Mouse (Mus musculus): ENCODE measurements around the gene Fam205a1.
A peak's percentile ranks its signal among the peaks of the same experiment; 100 is the strongest.
"Not testable (repeated sequence)": the region's sequence is repeated elsewhere in the genome, so short reads cannot be mapped to it uniquely, and the experiment has no call there.

Fam205a1 gene

GRCm38 (mm10) chr4:42853788-42854187, at the start of gene Fam205a1:
Gene Fam205a1, minus strand, starts transcription at chr4:42853888.
- DNase-seq: not testable (repeated sequence)

- no peak for DNase-seq
These were observed 49.0 kb upstream of the Fam205a1 start for GRCm38 (mm10) chr4:42902730-42903129.

GRCm38 (mm10) chr4:42902174-42902573, 48.5 kb upstream of the Fam205a1 start:
- peak in 1 of 2 experiments; percentile 4 for DNase-seq

- DNase-seq: no peak
These were observed 47.2 kb upstream of the Fam205a1 start for GRCm38 (mm10) chr4:42900878-42901277.

- no peak for DNase-seq
These were observed 45.2 kb upstream of the Fam205a1 start for GRCm38 (mm10) chr4:42898914-42899313.

- DNase-seq: no peak
These were observed 41.4 kb upstream of the Fam205a1 start for GRCm38 (mm10) chr4:42895118-42895517.

GRCm38 (mm10) chr4:42891176-42891575, 37.5 kb upstream of the Fam205a1 start:
- no peak for DNase-seq

- no peak for DNase-seq
These were observed 35.1 kb upstream of the Fam205a1 start for GRCm38 (mm10) chr4:42888806-42889205.

GRCm38 (mm10) chr4:42886926-42887325, 33.2 kb upstream of the Fam205a1 start:
- no peak for DNase-seq

- no peak for DNase-seq
These were observed 26.9 kb upstream of the Fam205a1 start for GRCm38 (mm10) chr4:42880677-42880948.

GRCm38 (mm10) chr4:42879829-42880676, 26.4 kb upstream of the Fam205a1 start:
- no peak for DNase-seq

GRCm38 (mm10) chr4:42877657-42878056, 24.0 kb upstream of the Fam205a1 start:
- DNase-seq: no peak

GRCm38 (mm10) chr4:42876586-42877291, 23.1 kb upstream of the Fam205a1 start:
- DNase-seq: peak; percentile 28 to 41

GRCm38 (mm10) chr4:42874134-42874533, 20.4 kb upstream of the Fam205a1 start, which contains the start of gene Fam205c:
Gene Fam205c, minus strand, starts transcription at chr4:42874234.
- DNase-seq: no peak

GRCm38 (mm10) chr4:42872746-42873435, 19.2 kb upstream of the Fam205a1 start:
- DNase-seq: no peak

GRCm38 (mm10) chr4:42872151-42872550, 18.5 kb upstream of the Fam205a1 start:
- DNase-seq: no peak

GRCm38 (mm10) chr4:42870748-42871147, 17.1 kb upstream of the Fam205a1 start:
- DNase-seq: no peak

- no peak for DNase-seq
These were observed 14.5 kb upstream of the Fam205a1 start for GRCm38 (mm10) chr4:42868193-42868592.

- no peak for DNase-seq
These were observed 13.7 kb upstream of the Fam205a1 start for GRCm38 (mm10) chr4:42867390-42867789.

GRCm38 (mm10) chr4:42863487-42863886, 9.8 kb upstream of the Fam205a1 start:
- not testable (repeated sequence) for DNase-seq

- not testable (repeated sequence) for DNase-seq
These were observed 6.8 kb upstream of the Fam205a1 start for GRCm38 (mm10) chr4:42860483-42860882.

- not testable (repeated sequence) for DNase-seq
These were observed 3.0 kb upstream of the Fam205a1 start, which contains the start of gene Gm12394 for GRCm38 (mm10) chr4:42856671-42857070. Gene Gm12394, minus strand, starts transcription at chr4:42856771.
